Mouse (Mus musculus): Measurements from ENCODE around the gene Hoxd10. TPM values are rescaled to one million over a fixed set of nuclear protein-coding genes. Genes with fewer than 3 reads are reported as not detected.

The Hoxd10 gene
- total and polyA plus RNA-seq, 3 experiments: not detected

GRCm38 (mm10) chr2:74738623-74739475, 47.1 kb downstream of the Hoxd10 start:
- dilution Hi-C loops (cut with MboI; ENCODE audit: extremely low pct_ligation_motif_present, extremely low pct_unique_long_range_greater_than_20kb, low sequenced_read_pairs) (no loop called here), in situ Hi-C loops (cut with MboI; ENCODE audit: low pct_ligation_motif_present, low pct_unique_long_range_greater_than_20kb, low sequenced_read_pairs) (no loop called here)
- Histone ChIP-seq H3K27me3 (replicated peaks) (no peaks in the 10 kb centered on the region), H3K36me3 (replicated peaks in 1 of 2; ENCODE audit: control insufficient read depth in 1 of 2, insufficient read depth in 1 of 2, low read length in 1 of 2) (peaks cover 7 to 29% of the 10 kb centered on the region in 2 experiments), H3K4me1 (ENCODE audit: control insufficient read depth in 1 of 2, insufficient read depth in 2 of 2) (peaks cover 14 to 33% of the 10 kb centered on the region in 2 experiments), H3K27ac (ENCODE audit: insufficient read depth, low read depth) (peak overlapping the region; percentile 82), H3K79me2 (replicated peaks; ENCODE audit: control insufficient read depth, extremely low read depth, insufficient read depth, poor library complexity, severe bottlenecking) (no peaks in the 10 kb centered on the region), H3K4me2 (ENCODE audit: insufficient read depth, low read depth, poor library complexity, severe bottlenecking) (peak overlapping the region; percentile 63), H3K4me3 (replicated peaks in 1 of 3; ENCODE audit: low read depth in 2 of 3, low read length in 2 of 3, poor library complexity in 1 of 3) (peak overlapping the region in 1 of 3 experiments; percentile 42), H3K9ac (ENCODE audit: insufficient read depth, low read depth) (peak overlapping the region; percentile 36; the same call in 1 of the 2 replicates), H3K9me3 (replicated peaks; ENCODE audit: low read length) (peaks cover 16% of the 10 kb centered on the region)
- TF ChIP-seq TBP (conservative IDR thresholded peaks at IDR 0.05; ENCODE audit: low read depth, low read length): 0 out of 2 replicates have a peak, but pooled peaks have one; percentile 18
- peak; percentile 85; the same call in 1 of the 2 replicates for TF ChIP-seq MAFK (IDR thresholded peaks at IDR 0.05; ENCODE audit: insufficient replicate concordance, low read length)
- peak; percentile 49; the same call in 1 of the 2 replicates for TF ChIP-seq ETS1 (conservative IDR thresholded peaks at IDR 0.05; ENCODE audit: low read depth, low read length)
- 0 out of 2 replicates have a peak, but pooled peaks have one; percentile 19 for TF ChIP-seq MYC (IDR thresholded peaks at IDR 0.05; ENCODE audit: low read depth, low read length)
- no peak for TF ChIP-seq RAD21 (IDR thresholded peaks at IDR 0.05; ENCODE audit: low read depth, low read length)
- peak; percentile 77 for TF ChIP-seq NRF1 (IDR thresholded peaks at IDR 0.05; ENCODE audit: low read depth, low read length)
- peak; percentile 95 for TF ChIP-seq BHLHE40 (IDR thresholded peaks at IDR 0.05; ENCODE audit: low read depth, low read length)
- 0 out of 2 replicates have a peak, but pooled peaks have one; percentile 20 for TF ChIP-seq SIN3A (IDR thresholded peaks at IDR 0.05; ENCODE audit: low read length)
- TF ChIP-seq TCF12 (IDR thresholded peaks at IDR 0.05; ENCODE audit: low read depth, low read length): 0 out of 2 replicates have a peak, but pooled peaks have one; percentile 19
- no peak; the same call in 1 of the 2 replicates for TF ChIP-seq POLR2A (IDR thresholded peaks at IDR 0.05; ENCODE audit: low read depth, low read length)
- TF ChIP-seq USF2 (conservative IDR thresholded peaks at IDR 0.05; ENCODE audit: low read depth, low read length): no peak
- DNase-seq (ENCODE audit: extremely low read depth): peak; percentile 28

- H3K4me3 ChIP-seq (replicated peaks in 1 of 3; ENCODE audit: low read depth in 2 of 3, low read length in 2 of 3, poor library complexity in 1 of 3): no peak overlapping the region
- H3K4me2 ChIP-seq (ENCODE audit: insufficient read depth, low read depth, poor library complexity, severe bottlenecking): no peak overlapping the region; the same call in 1 of the 2 replicates
- H3K36me3 ChIP-seq (replicated peaks in 1 of 2; ENCODE audit: control insufficient read depth in 1 of 2, insufficient read depth in 1 of 2, low read length in 1 of 2): peaks cover 7 to 30% of the 10 kb centered on the region in 2 experiments
- no peaks in the 10 kb centered on the region for H3K27me3 ChIP-seq (replicated peaks)
- no peak overlapping the region for H3K9ac ChIP-seq (ENCODE audit: insufficient read depth, low read depth)
- in situ Hi-C loops (cut with MboI; ENCODE audit: low pct_ligation_motif_present, low pct_unique_long_range_greater_than_20kb, low sequenced_read_pairs): no loop called here
- no peak for DNase-seq (ENCODE audit: extremely low read depth)
- no peaks in the 10 kb centered on the region for H3K79me2 ChIP-seq (replicated peaks; ENCODE audit: control insufficient read depth, extremely low read depth, insufficient read depth, poor library complexity, severe bottlenecking)
- H3K27ac ChIP-seq (ENCODE audit: insufficient read depth, low read depth): no peak overlapping the region
- H3K9me3 ChIP-seq (replicated peaks; ENCODE audit: low read length): peaks cover 16% of the 10 kb centered on the region
- dilution Hi-C loops (cut with MboI; ENCODE audit: extremely low pct_ligation_motif_present, extremely low pct_unique_long_range_greater_than_20kb, low sequenced_read_pairs): no loop called here
- TF ChIP-seq MAZ (IDR thresholded peaks at IDR 0.05; ENCODE audit: low read depth, low read length) (no peak), JUN (IDR thresholded peaks at IDR 0.05; ENCODE audit: insufficient read depth, low read depth, low read length) (no peak), MXI1 (IDR thresholded peaks at IDR 0.05; ENCODE audit: low read depth, low read length) (no peak), MAX (IDR thresholded peaks at IDR 0.05; ENCODE audit: low read length) (no peak), GABPA (IDR thresholded peaks at IDR 0.05; ENCODE audit: insufficient replicate concordance, low read depth, low read length) (no peak), USF2 (conservative IDR thresholded peaks at IDR 0.05; ENCODE audit: low read depth, low read length) (no peak), HCFC1 (IDR thresholded peaks at IDR 0.05; ENCODE audit: low read depth, low read length) (no peak), ZMIZ1 (IDR thresholded peaks at IDR 0.05; ENCODE audit: low read depth, low read length) (no peak), CHD2 (IDR thresholded peaks at IDR 0.05; ENCODE audit: low read length) (no peak), ZKSCAN1 (IDR thresholded peaks at IDR 0.05; ENCODE audit: borderline replicate concordance, low read depth, low read length) (no peak), POLR2AphosphoS2 (IDR thresholded peaks at IDR 0.05; ENCODE audit: low read depth, low read length) (no peak), UBTF (IDR thresholded peaks at IDR 0.05; ENCODE audit: low read depth, low read length) (no peak), MYC (IDR thresholded peaks at IDR 0.05; ENCODE audit: low read depth, low read length) (no peak), NELFE (IDR thresholded peaks at IDR 0.05; ENCODE audit: low read depth, low read length) (no peak), PAX5 (IDR thresholded peaks at IDR 0.05; ENCODE audit: low read length) (no peak), E2F4 (IDR thresholded peaks at IDR 0.05; ENCODE audit: insufficient replicate concordance, low read depth, low read length) (no peak)
- peaks cover 14 to 27% of the 10 kb centered on the region in 2 experiments for H3K4me1 ChIP-seq (ENCODE audit: control insufficient read depth in 1 of 2, insufficient read depth in 2 of 2)
Observed at GRCm38 (mm10) chr2:74739476-74739800, 47.7 kb downstream of the Hoxd10 start.
